13 mouse cellular contexts compared by ENCODE assay signal in the genomic region with DNA sequence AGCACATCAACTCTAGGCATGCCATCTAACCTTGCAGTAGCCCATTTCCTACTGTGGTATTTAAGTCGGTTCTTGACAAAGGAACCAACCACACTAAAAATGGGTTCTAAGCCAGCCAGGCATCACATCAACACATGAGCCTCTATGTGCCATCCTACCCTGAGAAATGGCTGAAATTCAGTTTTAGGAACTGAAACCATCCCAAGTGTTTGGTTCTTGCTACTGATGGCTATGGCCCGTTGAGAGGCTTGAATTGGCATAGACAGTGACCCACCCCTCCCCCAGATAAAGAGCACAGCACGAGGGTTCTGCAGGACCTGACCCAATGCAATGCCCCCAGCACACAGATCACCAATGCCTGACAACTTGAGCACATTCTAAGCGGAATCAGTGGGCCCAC.
"Had no signal": no experiment of that assay in that cellular context is flagged by ENCODE, and none has a peak within 500 bp of the region (broad histone marks: within the 10 kb centered on the region; RNA-seq: fewer than 3 reads in every experiment).

No protein-coding gene starts in this region.

- ATAC-seq: midbrain, embryonic 15.5 days had no signal

- DNase-seq: kidney, adult 11 months; kidney, adult 8-10 months; kidney, postnatal 10 days; kidney, postnatal 36 days; layer of hippocampus, postnatal 36 days; liver, embryonic 13.5 days; lung, adult 2 months; lung, postnatal 14 days; retina, postnatal 1 day; right cerebral cortex, postnatal 25 days; spleen, adult 18-20 months; thymus, postnatal 25 days had no signal
